Mouse (Mus musculus): ENCODE results near the gene Syt16. TPM values are rescaled to one million over a fixed set of nuclear protein-coding genes. Genes with fewer than 3 reads are reported as not detected.

The Syt16 gene
- polyA plus RNA-seq, 1 experiment from 2014 or later: 1.2 TPM

DNA sequence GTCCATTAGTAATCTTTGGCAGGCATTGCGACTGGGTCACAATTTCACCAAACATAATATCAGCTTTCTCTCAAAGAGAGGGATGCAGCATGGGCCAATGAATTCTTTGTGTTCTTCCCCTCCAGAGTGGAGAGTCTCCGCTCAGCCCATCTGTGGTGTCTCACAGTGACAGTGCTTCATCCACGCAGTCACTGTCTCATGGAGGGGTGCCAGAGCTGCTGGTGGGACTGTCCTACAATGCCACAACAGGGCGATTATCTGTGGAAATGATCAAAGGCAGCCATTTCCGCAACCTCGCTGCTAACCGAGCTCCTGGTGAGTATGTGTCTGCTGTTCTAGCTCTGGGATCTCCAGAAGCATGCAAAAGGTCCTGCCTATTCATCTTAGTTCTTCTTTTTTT is 240.6 kb downstream of the Syt16 start:
- no peaks in the 10 kb centered on the region for H3K27me3 ChIP-seq (ENCODE audit: control insufficient read depth, insufficient read depth, low read length)
- no peak overlapping the region for H3K4me3 ChIP-seq (ENCODE audit: low read length)
- no peak overlapping the region for H3K27ac ChIP-seq (ENCODE audit: low read depth, low read length)
- H3K36me3 ChIP-seq (ENCODE audit: control insufficient read depth, insufficient read depth, low read length): no peaks in the 10 kb centered on the region
- no peak overlapping the region for H3K4me2 ChIP-seq (replicated peaks; ENCODE audit: low read depth, low read length)
- no peak overlapping the region for H3K9ac ChIP-seq (ENCODE audit: low read depth, low read length)
- H3K9me3 ChIP-seq (ENCODE audit: control insufficient read depth, low read length): no peaks in the 10 kb centered on the region
- WGBS: 76% methylated on average over 7 of the region's 7 CpGs
- ATAC-seq (ENCODE audit: low FRiP score, low TSS enrichment): no peak
- no peaks in the 10 kb centered on the region for H3K4me1 ChIP-seq (ENCODE audit: control insufficient read depth, insufficient read depth, low read length)

DNA sequence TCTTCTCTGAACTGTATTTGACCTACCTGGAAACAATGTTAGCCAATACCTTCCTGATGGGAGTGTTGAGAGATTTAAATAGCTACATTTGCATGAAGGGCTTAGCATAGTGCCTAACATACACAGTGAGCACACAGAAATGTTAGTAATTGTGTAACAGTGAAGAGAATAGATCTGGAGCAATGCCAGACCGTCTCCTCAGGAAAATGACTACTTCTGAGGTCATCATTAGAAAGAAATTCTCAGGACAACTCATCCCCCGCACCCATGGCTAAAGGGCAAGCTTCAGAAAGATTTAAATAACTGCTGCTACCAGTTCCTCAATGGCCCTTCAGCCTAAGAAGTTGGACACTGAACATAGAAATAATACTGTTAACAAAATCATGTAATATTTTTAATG is 241.3 kb downstream of the Syt16 start:
- WGBS: 71% methylated on average over 2 of the region's 2 CpGs
- H3K4me3 ChIP-seq (ENCODE audit: low read length): no peak overlapping the region
- no peak overlapping the region for H3K9ac ChIP-seq (ENCODE audit: low read depth, low read length)
- no peak overlapping the region for H3K27ac ChIP-seq (ENCODE audit: low read depth, low read length)
- no peak overlapping the region for H3K4me2 ChIP-seq (replicated peaks; ENCODE audit: low read depth, low read length)
- no peak for ATAC-seq (ENCODE audit: low FRiP score, low TSS enrichment)
- no peaks in the 10 kb centered on the region for H3K9me3 ChIP-seq (ENCODE audit: control insufficient read depth, low read length)
- H3K27me3 ChIP-seq (ENCODE audit: control insufficient read depth, insufficient read depth, low read length): no peaks in the 10 kb centered on the region
- no peaks in the 10 kb centered on the region for H3K36me3 ChIP-seq (ENCODE audit: control insufficient read depth, insufficient read depth, low read length)
- no peaks in the 10 kb centered on the region for H3K4me1 ChIP-seq (ENCODE audit: control insufficient read depth, insufficient read depth, low read length)

DNA sequence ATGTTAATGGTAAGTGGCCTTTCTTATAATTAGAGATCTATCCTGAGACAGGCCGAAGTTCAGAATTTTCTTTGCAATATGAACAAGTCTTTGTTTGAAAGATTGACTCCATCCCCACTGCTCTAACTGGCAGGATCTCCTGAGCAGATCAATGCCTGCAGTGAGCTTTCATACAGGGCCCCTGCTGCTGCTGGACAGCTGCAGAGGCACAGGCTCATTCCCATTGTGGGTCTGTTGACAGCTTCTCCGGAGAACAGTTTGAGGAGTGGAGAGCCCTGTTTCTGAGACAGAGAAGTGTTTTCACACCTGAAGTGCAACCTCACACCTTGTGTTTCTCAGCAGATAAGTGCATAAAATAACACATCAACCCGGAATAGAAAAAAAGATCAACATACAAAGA is 267.4 kb downstream of the Syt16 start:
- ATAC-seq (ENCODE audit: low FRiP score, low TSS enrichment): no peak
- Histone ChIP-seq H3K4me2 (replicated peaks; ENCODE audit: low read depth, low read length) (no peak overlapping the region), H3K36me3 (ENCODE audit: control insufficient read depth, insufficient read depth, low read length) (no peaks in the 10 kb centered on the region), H3K9me3 (ENCODE audit: control insufficient read depth, low read length) (no peaks in the 10 kb centered on the region), H3K4me1 (ENCODE audit: control insufficient read depth, insufficient read depth, low read length) (no peaks in the 10 kb centered on the region), H3K9ac (ENCODE audit: low read depth, low read length) (no peak overlapping the region), H3K4me3 (ENCODE audit: low read length) (no peak overlapping the region), H3K27ac (ENCODE audit: low read depth, low read length) (no peak overlapping the region), H3K27me3 (ENCODE audit: control insufficient read depth, insufficient read depth, low read length) (no peaks in the 10 kb centered on the region)
- 35% methylated on average over 3 of the region's 3 CpGs for WGBS

DNA sequence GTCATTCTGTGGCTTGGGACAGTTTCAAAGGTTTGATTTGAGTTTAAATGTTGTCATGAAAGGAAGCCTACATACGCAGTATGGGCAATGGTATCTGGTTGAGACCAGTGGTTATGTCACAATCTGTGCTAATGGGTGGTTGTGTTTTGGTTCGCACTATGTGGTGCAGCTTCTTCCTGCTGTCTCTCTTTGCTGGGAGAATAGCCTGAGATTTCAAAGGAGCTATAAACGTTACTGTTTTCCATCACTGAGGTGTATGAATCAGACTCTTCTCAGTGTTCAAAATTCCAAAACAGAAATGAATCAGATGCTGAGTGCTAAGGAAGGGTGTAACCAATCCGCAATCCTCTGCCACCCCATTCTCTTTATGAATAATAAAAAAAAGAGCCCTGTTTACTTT is 269.6 kb downstream of the Syt16 start:
- H3K4me3 ChIP-seq (ENCODE audit: low read length): no peak overlapping the region
- H3K36me3 ChIP-seq (ENCODE audit: control insufficient read depth, insufficient read depth, low read length): no peaks in the 10 kb centered on the region
- no peaks in the 10 kb centered on the region for H3K4me1 ChIP-seq (ENCODE audit: control insufficient read depth, insufficient read depth, low read length)
- 96% methylated on average over 4 of the region's 4 CpGs for WGBS
- no peak overlapping the region for H3K4me2 ChIP-seq (replicated peaks; ENCODE audit: low read depth, low read length)
- H3K9ac ChIP-seq (ENCODE audit: low read depth, low read length): no peak overlapping the region
- ATAC-seq (ENCODE audit: low FRiP score, low TSS enrichment): no peak
- H3K27ac ChIP-seq (ENCODE audit: low read depth, low read length): no peak overlapping the region
- H3K27me3 ChIP-seq (ENCODE audit: control insufficient read depth, insufficient read depth, low read length): no peaks in the 10 kb centered on the region
- H3K9me3 ChIP-seq (ENCODE audit: control insufficient read depth, low read length): no peaks in the 10 kb centered on the region

GRCm38 (mm10) chr12:74268644-74269285 is 271.3 kb downstream of the Syt16 start:
- no peak overlapping the region for H3K4me2 ChIP-seq (replicated peaks; ENCODE audit: low read depth, low read length)
- H3K9ac ChIP-seq (ENCODE audit: low read depth, low read length): no peak overlapping the region
- no peak overlapping the region for H3K4me3 ChIP-seq (ENCODE audit: low read length)
- H3K36me3 ChIP-seq (ENCODE audit: control insufficient read depth, insufficient read depth, low read length): no peaks in the 10 kb centered on the region
- H3K27me3 ChIP-seq (ENCODE audit: control insufficient read depth, insufficient read depth, low read length): no peaks in the 10 kb centered on the region
- H3K9me3 ChIP-seq (ENCODE audit: control insufficient read depth, low read length): no peaks in the 10 kb centered on the region
- H3K4me1 ChIP-seq (ENCODE audit: control insufficient read depth, insufficient read depth, low read length): no peaks in the 10 kb centered on the region
- H3K27ac ChIP-seq (ENCODE audit: low read depth, low read length): no peak overlapping the region
- ATAC-seq (ENCODE audit: low FRiP score, low TSS enrichment): no peak
- WGBS: 90% methylated on average over 15 of the region's 15 CpGs

- H3K4me3 ChIP-seq (ENCODE audit: low read length): no peak overlapping the region
- ATAC-seq (ENCODE audit: low FRiP score, low TSS enrichment): no peak
- no peak overlapping the region for H3K27ac ChIP-seq (ENCODE audit: low read depth, low read length)
- no peaks in the 10 kb centered on the region for H3K4me1 ChIP-seq (ENCODE audit: control insufficient read depth, insufficient read depth, low read length)
- H3K9me3 ChIP-seq (ENCODE audit: control insufficient read depth, low read length): no peaks in the 10 kb centered on the region
- WGBS: 89% methylated on average over 17 of the region's 17 CpGs
- no peaks in the 10 kb centered on the region for H3K36me3 ChIP-seq (ENCODE audit: control insufficient read depth, insufficient read depth, low read length)
- no peaks in the 10 kb centered on the region for H3K27me3 ChIP-seq (ENCODE audit: control insufficient read depth, insufficient read depth, low read length)
- H3K4me2 ChIP-seq (replicated peaks; ENCODE audit: low read depth, low read length): no peak overlapping the region
- H3K9ac ChIP-seq (ENCODE audit: low read depth, low read length): no peak overlapping the region
Measured at GRCm38 (mm10) chr12:74272545-74272944, 275.1 kb downstream of the Syt16 start.

DNA sequence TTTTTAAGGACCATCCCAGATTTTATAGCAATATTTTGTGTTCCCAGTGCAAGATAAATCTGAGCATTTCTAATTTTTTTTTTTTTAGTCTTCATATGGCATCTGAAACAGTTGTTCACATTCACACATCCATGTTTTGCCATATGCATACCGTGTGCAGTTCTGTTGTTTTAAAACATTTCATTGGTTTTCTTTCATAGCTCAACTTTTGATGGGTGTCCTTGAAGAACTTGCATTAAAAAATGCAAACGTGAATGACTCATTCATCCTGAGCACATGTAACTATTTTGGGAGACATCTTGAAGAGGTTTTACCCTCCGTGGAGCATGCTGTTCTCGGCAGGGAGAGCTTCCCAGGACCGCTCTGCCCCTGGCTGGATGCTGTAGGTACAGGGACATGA is 279.8 kb downstream of the Syt16 start:
- no peaks in the 10 kb centered on the region for H3K4me1 ChIP-seq (ENCODE audit: control insufficient read depth, insufficient read depth, low read length)
- no peak overlapping the region for H3K4me2 ChIP-seq (replicated peaks; ENCODE audit: low read depth, low read length)
- WGBS: 91% methylated on average over 5 of the region's 5 CpGs
- H3K4me3 ChIP-seq (ENCODE audit: low read length): no peak overlapping the region
- no peak for ATAC-seq (ENCODE audit: low FRiP score, low TSS enrichment)
- H3K9ac ChIP-seq (ENCODE audit: low read depth, low read length): no peak overlapping the region
- H3K36me3 ChIP-seq (ENCODE audit: control insufficient read depth, insufficient read depth, low read length): no peaks in the 10 kb centered on the region
- H3K27me3 ChIP-seq (ENCODE audit: control insufficient read depth, insufficient read depth, low read length): no peaks in the 10 kb centered on the region
- no peak overlapping the region for H3K27ac ChIP-seq (ENCODE audit: low read depth, low read length)
- H3K9me3 ChIP-seq (ENCODE audit: control insufficient read depth, low read length): no peaks in the 10 kb centered on the region

GRCm38 (mm10) chr12:74281403-74281802 is 283.9 kb downstream of the Syt16 start:
- Histone ChIP-seq H3K4me2 (replicated peaks; ENCODE audit: low read depth, low read length) (no peak overlapping the region), H3K27me3 (ENCODE audit: control insufficient read depth, insufficient read depth, low read length) (peaks cover 22% of the 10 kb centered on the region; the same call in 1 of the 2 replicates), H3K36me3 (ENCODE audit: control insufficient read depth, insufficient read depth, low read length) (no peaks in the 10 kb centered on the region), H3K4me3 (ENCODE audit: low read length) (no peak overlapping the region), H3K27ac (ENCODE audit: low read depth, low read length) (no peak overlapping the region), H3K4me1 (ENCODE audit: control insufficient read depth, insufficient read depth, low read length) (no peaks in the 10 kb centered on the region), H3K9ac (ENCODE audit: low read depth, low read length) (no peak overlapping the region), H3K9me3 (ENCODE audit: control insufficient read depth, low read length) (no peaks in the 10 kb centered on the region)
- no peak for ATAC-seq (ENCODE audit: low FRiP score, low TSS enrichment)
- 80% methylated on average over 4 of the region's 4 CpGs for WGBS

DNA sequence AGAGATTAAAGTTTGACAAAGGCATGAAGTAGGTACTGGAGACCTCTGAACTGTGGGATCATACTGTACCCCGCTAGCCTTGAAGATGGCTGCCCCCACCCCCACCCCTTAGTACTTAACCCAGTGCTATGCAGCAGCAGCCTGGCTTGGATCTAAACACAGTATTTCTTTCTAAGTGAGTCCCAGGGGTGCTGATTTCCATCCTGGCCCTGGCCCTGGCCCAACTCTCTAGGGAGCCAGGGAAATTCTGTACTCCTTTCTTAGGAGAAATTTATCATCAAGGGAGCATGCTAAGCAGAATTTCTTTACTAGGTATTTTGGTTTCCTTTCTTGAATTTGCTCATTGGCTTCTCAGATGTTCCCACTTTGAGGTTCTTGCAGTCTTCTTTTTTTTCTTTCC is 285.4 kb downstream of the Syt16 start:
- Histone ChIP-seq H3K27ac (ENCODE audit: low read depth, low read length) (no peak overlapping the region), H3K4me3 (ENCODE audit: low read length) (no peak overlapping the region), H3K4me1 (ENCODE audit: control insufficient read depth, insufficient read depth, low read length) (no peaks in the 10 kb centered on the region), H3K4me2 (replicated peaks; ENCODE audit: low read depth, low read length) (no peak overlapping the region), H3K36me3 (ENCODE audit: control insufficient read depth, insufficient read depth, low read length) (no peaks in the 10 kb centered on the region), H3K9me3 (ENCODE audit: control insufficient read depth, low read length) (no peaks in the 10 kb centered on the region), H3K9ac (ENCODE audit: low read depth, low read length) (no peak overlapping the region), H3K27me3 (ENCODE audit: control insufficient read depth, insufficient read depth, low read length) (peaks cover 22% of the 10 kb centered on the region; the same call in 1 of the 2 replicates)
- 72% methylated on average over 1 of the region's 1 CpGs for WGBS
- ATAC-seq (ENCODE audit: low FRiP score, low TSS enrichment): no peak

Measured in kidney, embryonic 14.5 days (tissue).